Mouse (Mus musculus) hindbrain, embryonic 10.5 days (tissue): Measurements from ENCODE around the gene Olfr434. TPM values are rescaled to one million over a fixed set of nuclear protein-coding genes. Genes with fewer than 3 reads are reported as not detected.

ENCODE experiments used
- DNase-seq: peaks from one replicate; pipeline ENCODE4 v3.0.0-alpha.2; 2017; ENCODE audit warnings: low spot score
- H3K27ac ChIP-seq: fragments of 300-500 bp; sonication (generic); 2 replicates; pipeline ENCODE4 v1.5.1; 2016; ENCODE audit warnings: mild to moderate bottlenecking, moderate library complexity
- H3K27me3 ChIP-seq: fragments of 300-500 bp; sonication (generic); 2 replicates; pipeline ENCODE4 v1.6.1; 2016; ENCODE audit warnings: mild to moderate bottlenecking; ENCODE audit not compliant: poor library complexity, insufficient read depth, severe bottlenecking
- H3K36me3 ChIP-seq: fragments of 300-500 bp; sonication (generic); 2 replicates; pipeline ENCODE4 v1.6.1; 2016; ENCODE audit warnings: mild to moderate bottlenecking, moderate library complexity
- H3K4me1 ChIP-seq: fragments of 300-500 bp; sonication (generic); replicated peaks from 2 replicates; pipeline ENCODE4 v1.6.1; 2016; ENCODE audit warnings: mild to moderate bottlenecking
- H3K4me3 ChIP-seq: fragments of 300-500 bp; sonication (generic); 2 replicates; pipeline ENCODE4 v1.5.1; 2016; ENCODE audit warnings: mild to moderate bottlenecking, moderate library complexity
- H3K9me3 ChIP-seq: fragments of 300-500 bp; sonication (generic); 2 replicates; pipeline ENCODE4 v1.6.1; 2016; ENCODE audit warnings: mild to moderate bottlenecking, moderate library complexity
- WGBS: fragments of 180-500 bp; shearing (Covaris S2); methylation state at CpG from one replicate; pipeline ENCODE4 v1.1.7; 2016; 5-methylcytosine and 5-hydroxymethylcytosine counted together
- polyA plus RNA-seq: library from polyadenylated mRNA; unstranded; fragments of >200 nt; fragmentation: Nextera tagmentation; extraction: Ambion mirVana; gene quantifications from 2 replicates; pipeline ENCODE4 v1.2.1, GENCODE M21; 2016

Gene Olfr434
- polyA plus RNA-seq, 1 experiment from 2014 or later, result not detected

GRCm38 (mm10) chr6:43252994-43253393 lies 40.2 kb downstream of the Olfr434 start:
- Histone ChIP-seq H3K27me3 (no peaks in the 10 kb centered on the region), H3K4me3 (no peak overlapping the region), H3K36me3 (no peaks in the 10 kb centered on the region), H3K9me3 (no peaks in the 10 kb centered on the region), H3K4me1 (no peaks in the 10 kb centered on the region), H3K27ac (no peak overlapping the region)
- 86% methylated on average over 1 of the region's 1 CpGs for WGBS
- DNase-seq, result no peak

- H3K27ac ChIP-seq, result no peak overlapping the region
- no peaks in the 10 kb centered on the region for H3K27me3 ChIP-seq
- no peak overlapping the region for H3K4me3 ChIP-seq
- WGBS, result 73% methylated on average over 7 of the region's 7 CpGs
- no peaks in the 10 kb centered on the region for H3K4me1 ChIP-seq
- H3K9me3 ChIP-seq, result no peaks in the 10 kb centered on the region
- no peaks in the 10 kb centered on the region for H3K36me3 ChIP-seq
- no peak for DNase-seq
Measured at GRCm38 (mm10) chr6:43254193-43254926, 41.5 kb downstream of the Olfr434 start.

- 72% methylated on average over 2 of the region's 2 CpGs for WGBS
- Histone ChIP-seq H3K27me3 (peaks cover 17% of the 10 kb centered on the region), H3K4me3 (no peak overlapping the region), H3K4me1 (peaks cover 8% of the 10 kb centered on the region), H3K9me3 (no peaks in the 10 kb centered on the region), H3K27ac (no peak overlapping the region), H3K36me3 (no peaks in the 10 kb centered on the region)
- DNase-seq, result no peak
Measured at GRCm38 (mm10) chr6:43260756-43261155, 47.9 kb downstream of the Olfr434 start.

DNA sequence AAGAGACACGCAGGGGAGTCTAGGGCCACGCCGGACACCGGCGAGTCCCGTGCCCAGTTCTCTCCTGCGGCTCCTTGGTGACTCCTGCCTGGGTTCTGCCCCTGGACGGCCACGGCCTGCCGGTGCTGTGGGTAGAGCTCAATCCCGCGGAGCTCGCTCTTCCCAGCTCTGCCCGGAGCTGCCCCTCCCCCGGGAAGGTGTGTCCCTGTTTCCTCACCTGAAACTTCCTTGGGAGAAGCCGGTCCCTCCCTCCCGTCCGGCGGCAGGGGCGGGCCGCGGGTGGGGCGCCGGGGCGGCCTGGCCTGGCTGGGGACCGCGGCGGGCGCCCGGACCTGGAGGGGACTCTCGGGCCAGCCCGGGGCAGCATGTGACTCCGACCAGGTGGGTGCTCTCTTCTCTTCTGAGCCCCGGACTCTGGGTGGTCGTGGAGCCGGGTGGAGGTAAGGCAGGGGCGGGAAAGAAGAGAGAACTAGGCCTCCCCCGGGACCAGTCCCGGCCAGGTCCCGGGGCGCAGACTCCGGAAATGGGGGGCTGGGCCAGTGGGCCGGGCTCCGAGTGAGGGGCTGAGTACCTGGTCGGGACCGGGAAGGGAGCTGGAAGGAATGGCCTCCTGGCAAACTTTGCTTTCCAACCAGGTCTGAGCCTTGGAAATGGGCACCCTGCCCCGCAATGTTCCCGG lies 52.7 kb downstream of the Olfr434 start, which contains the start of gene Arhgef5:
Gene Arhgef5 (plus strand): TSS at position 220 of the 679 bp plus-strand sequence.
- Histone ChIP-seq H3K9me3 (no peaks in the 10 kb centered on the region), H3K4me1 (peaks cover 17% of the 10 kb centered on the region), H3K27me3 (peaks cover 38% of the 10 kb centered on the region), H3K36me3 (no peaks in the 10 kb centered on the region), H3K27ac (peak within 1 kb of the TSS; percentile 85), H3K4me3 (peak within 1 kb of the TSS; percentile 74)
- under 1% methylated on average over 45 of the region's 48 CpGs for WGBS
- peak; percentile 46 for DNase-seq

DNA sequence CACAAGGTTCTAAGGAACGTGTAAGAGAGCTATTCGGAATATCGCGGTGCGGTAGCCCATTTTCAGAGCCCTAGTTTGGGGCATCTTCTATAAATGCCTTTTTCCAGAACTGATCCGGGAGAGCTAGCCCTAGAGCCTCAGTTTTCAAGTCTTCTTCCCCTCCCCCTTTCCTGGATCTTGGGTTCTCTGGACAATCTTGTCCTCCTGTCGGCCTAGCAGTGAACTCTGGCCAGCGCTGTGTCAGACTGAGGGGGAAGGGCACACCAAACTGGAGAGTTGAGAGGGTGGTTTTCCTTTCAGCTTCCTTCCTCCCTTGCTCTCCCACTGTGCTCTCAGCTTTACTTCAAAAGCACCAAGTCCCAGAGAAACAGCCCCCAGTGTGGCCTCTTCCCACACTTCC lies 53.5 kb downstream of the Olfr434 start:
- peaks cover 17% of the 10 kb centered on the region for H3K4me1 ChIP-seq
- no peaks in the 10 kb centered on the region for H3K36me3 ChIP-seq
- 0 out of 2 replicates have a peak overlapping the region, but pooled peaks have one; percentile 85 for H3K27ac ChIP-seq
- WGBS, result 3% methylated on average over 8 of the region's 8 CpGs
- peak overlapping the region; percentile 74 for H3K4me3 ChIP-seq
- H3K27me3 ChIP-seq, result peaks cover 38% of the 10 kb centered on the region
- no peaks in the 10 kb centered on the region for H3K9me3 ChIP-seq
- DNase-seq, result peak; percentile 45

Other genes with a start within 250 kb of the Olfr434 start
- not detected in 2 replicates for gene Olfr441, start 106.7 kb upstream of the Olfr434 start, polyA plus RNA-seq
- not detected in 2 replicates for gene Olfr237-ps1, start 66.5 kb upstream of the Olfr434 start, polyA plus RNA-seq
- not detected in 2 replicates for gene Olfr437, start 49.7 kb upstream of the Olfr434 start, polyA plus RNA-seq
- gene Olfr13, start 40.9 kb upstream of the Olfr434 start, polyA plus RNA-seq, result not detected in 2 replicates
- not detected in 2 replicates for gene Olfr435, start 15.9 kb upstream of the Olfr434 start, polyA plus RNA-seq
- not detected in 2 replicates for gene Olfr47, start 18.5 kb downstream of the Olfr434 start, polyA plus RNA-seq
- 3.1 and 4.8 TPM in 2 replicates for gene Arhgef5, start 52.6 kb downstream of the Olfr434 start, polyA plus RNA-seq
- 0.10 TPM in 1 of 2 replicates, not detected in the other for gene Nobox, start 96.5 kb downstream of the Olfr434 start, polyA plus RNA-seq